Mouse (Mus musculus) limb, embryonic 10.5 days (tissue): ENCODE data around the gene Ppp4r1. TPM values are rescaled to one million over a fixed set of nuclear protein-coding genes. Genes with fewer than 3 reads are reported as not detected.

Experiments
- DNase-seq: peaks from one replicate; pipeline ENCODE4 v3.0.0-alpha.2; 2017; ENCODE audit warnings: low spot score
- H3K27ac ChIP-seq: fragments of 300-500 bp; sonication (generic); 2 replicates; pipeline ENCODE4 v1.5.1; 2016; ENCODE audit warnings: mild to moderate bottlenecking
- H3K27me3 ChIP-seq: fragments of 300-500 bp; sonication (generic); 2 replicates; pipeline ENCODE4 v1.6.1; 2016; ENCODE audit warnings: low read depth, mild to moderate bottlenecking; ENCODE audit not compliant: poor library complexity, severe bottlenecking
- H3K36me3 ChIP-seq: fragments of 300-500 bp; sonication (generic); 2 replicates; pipeline ENCODE4 v1.6.1; 2016; ENCODE audit warnings: mild to moderate bottlenecking, moderate library complexity
- H3K4me1 ChIP-seq: fragments of 300-500 bp; sonication (generic); 2 replicates; pipeline ENCODE4 v1.6.1; 2016
- H3K4me3 ChIP-seq: fragments of 300-500 bp; sonication (generic); 2 replicates; pipeline ENCODE4 v1.5.1; 2016; ENCODE audit warnings: mild to moderate bottlenecking, moderate library complexity
- H3K9me3 ChIP-seq: fragments of 300-500 bp; sonication (generic); replicated peaks from 2 replicates; pipeline ENCODE4 v1.6.1; 2016; ENCODE audit warnings: mild to moderate bottlenecking
- WGBS: fragments of 180-500 bp; shearing (Covaris S2); methylation state at CpG from one replicate; pipeline ENCODE4 v1.1.7; 2016; 5-methylcytosine and 5-hydroxymethylcytosine counted together
- polyA plus RNA-seq: library from polyadenylated mRNA; unstranded; fragments of >200 nt; fragmentation: Nextera tagmentation; extraction: Ambion mirVana; gene quantifications from 2 replicates; pipeline ENCODE4 v1.2.1, GENCODE M21; 2016

Ppp4r1 gene
- polyA plus RNA-seq, 1 experiment from 2014 or later: 67.5 TPM

GRCm38 (mm10) chr17:65796056-65796455, 13.7 kb downstream of the Ppp4r1 start:
- H3K27ac ChIP-seq: no peak overlapping the region
- WGBS: 92% methylated on average over 7 of the region's 7 CpGs
- DNase-seq: no peak

DNA sequence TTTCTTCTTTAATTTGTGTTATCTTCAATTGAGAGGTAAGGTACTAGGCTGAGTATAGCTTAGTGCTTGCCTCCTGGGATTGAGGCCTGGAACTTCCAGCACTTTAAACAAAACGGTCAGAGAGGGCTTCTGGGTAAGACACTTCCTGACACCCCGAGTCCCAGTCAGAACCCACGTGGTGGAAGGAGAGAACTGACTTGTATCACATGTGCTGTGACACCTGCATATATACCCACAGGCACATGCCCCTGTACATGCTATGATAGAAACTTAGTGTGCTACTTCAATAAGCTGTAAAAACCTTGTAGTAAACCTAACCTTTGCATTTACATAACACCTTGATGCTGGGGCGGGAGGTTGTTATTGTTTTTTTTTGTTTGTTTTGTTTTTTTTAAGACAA, 16.1 kb downstream of the Ppp4r1 start:
- H3K4me1 ChIP-seq: no peaks in the 10 kb centered on the region
- no peaks in the 10 kb centered on the region for H3K9me3 ChIP-seq
- no peak overlapping the region for H3K27ac ChIP-seq
- H3K27me3 ChIP-seq: no peaks in the 10 kb centered on the region
- H3K36me3 ChIP-seq: peaks cover 22% of the 10 kb centered on the region
- DNase-seq: no peak
- no peak overlapping the region for H3K4me3 ChIP-seq
- WGBS: 80% methylated on average over 4 of the region's 4 CpGs

More at GRCm38 (mm10) chr17:65796056-65796455, 13.7 kb downstream of the Ppp4r1 start:
- Histone ChIP-seq H3K27me3 (no peaks in the 10 kb centered on the region), H3K4me3 (no peak overlapping the region), H3K36me3 (peaks cover 13% of the 10 kb centered on the region), H3K9me3 (no peaks in the 10 kb centered on the region), H3K4me1 (no peaks in the 10 kb centered on the region)

GRCm38 (mm10) chr17:65799353-65799752, 17.0 kb downstream of the Ppp4r1 start:
- no peaks in the 10 kb centered on the region for H3K27me3 ChIP-seq
- no peaks in the 10 kb centered on the region for H3K4me1 ChIP-seq
- H3K9me3 ChIP-seq: no peaks in the 10 kb centered on the region
- WGBS: 90% methylated on average over 1 of the region's 1 CpGs
- no peak overlapping the region for H3K4me3 ChIP-seq
- peaks cover 26% of the 10 kb centered on the region for H3K36me3 ChIP-seq
- no peak overlapping the region for H3K27ac ChIP-seq
- DNase-seq: no peak

GRCm38 (mm10) chr17:65800451-65800850, 18.1 kb downstream of the Ppp4r1 start:
- H3K27me3 ChIP-seq: no peaks in the 10 kb centered on the region
- H3K4me1 ChIP-seq: no peaks in the 10 kb centered on the region
- no peak overlapping the region for H3K4me3 ChIP-seq
- H3K9me3 ChIP-seq: no peaks in the 10 kb centered on the region
- H3K27ac ChIP-seq: no peak overlapping the region
- no peak for DNase-seq
- 94% methylated on average over 6 of the region's 6 CpGs for WGBS
- H3K36me3 ChIP-seq: peaks cover 23% of the 10 kb centered on the region

DNA sequence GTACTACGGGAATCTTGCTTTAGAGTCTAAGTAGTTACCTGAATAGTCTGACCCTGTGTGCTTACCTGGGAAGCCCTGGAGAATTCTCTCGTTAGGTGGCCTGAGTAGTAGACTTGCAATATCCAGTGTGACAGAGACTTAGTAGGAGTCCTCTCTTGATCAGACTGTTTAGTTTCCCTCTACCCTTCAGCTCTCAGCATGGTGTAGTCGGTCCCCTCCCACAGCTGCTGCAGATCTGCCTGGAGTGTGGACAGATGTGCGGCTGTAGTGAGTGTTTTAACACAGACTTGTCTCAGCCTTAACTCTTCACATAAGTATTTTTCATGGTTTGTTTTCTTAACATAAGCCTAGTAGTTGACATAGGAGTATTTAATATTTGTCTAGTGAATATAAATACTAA, 19.7 kb downstream of the Ppp4r1 start:
- no peak overlapping the region for H3K4me3 ChIP-seq
- no peak for DNase-seq
- no peaks in the 10 kb centered on the region for H3K4me1 ChIP-seq
- no peaks in the 10 kb centered on the region for H3K27me3 ChIP-seq
- no peaks in the 10 kb centered on the region for H3K9me3 ChIP-seq
- whole genome bisulfite sequencing: 90% methylated on average over 4 of the region's 4 CpGs
- peaks cover 32% of the 10 kb centered on the region for H3K36me3 ChIP-seq
- H3K27ac ChIP-seq: no peak overlapping the region

- WGBS: 80% methylated on average over 4 of the region's 4 CpGs
- DNase-seq: no peak
Observed at GRCm38 (mm10) chr17:65805966-65806365, 23.6 kb downstream of the Ppp4r1 start.

GRCm38 (mm10) chr17:65806416-65806815, 24.0 kb downstream of the Ppp4r1 start:
- peaks cover 63% of the 10 kb centered on the region for H3K36me3 ChIP-seq
- WGBS: 82% methylated on average over 2 of the region's 2 CpGs
- DNase-seq: no peak
- no peaks in the 10 kb centered on the region for H3K27me3 ChIP-seq
- H3K27ac ChIP-seq: no peak overlapping the region
- H3K4me1 ChIP-seq: no peaks in the 10 kb centered on the region
- H3K9me3 ChIP-seq: no peaks in the 10 kb centered on the region
- no peak overlapping the region for H3K4me3 ChIP-seq

More at GRCm38 (mm10) chr17:65805966-65806365, 23.6 kb downstream of the Ppp4r1 start:
- peaks cover 59% of the 10 kb centered on the region for H3K36me3 ChIP-seq
- no peaks in the 10 kb centered on the region for H3K9me3 ChIP-seq
- no peak overlapping the region for H3K27ac ChIP-seq
- no peaks in the 10 kb centered on the region for H3K27me3 ChIP-seq
- H3K4me3 ChIP-seq: no peak overlapping the region
- H3K4me1 ChIP-seq: no peaks in the 10 kb centered on the region

GRCm38 (mm10) chr17:65811032-65811431, 28.7 kb downstream of the Ppp4r1 start:
- Histone ChIP-seq H3K36me3 (peaks cover 84% of the 10 kb centered on the region), H3K27ac (no peak overlapping the region), H3K27me3 (no peaks in the 10 kb centered on the region), H3K9me3 (no peaks in the 10 kb centered on the region), H3K4me1 (no peaks in the 10 kb centered on the region), H3K4me3 (no peak overlapping the region)
- 88% methylated on average over 5 of the region's 5 CpGs for WGBS
- DNase-seq: no peak

- Histone ChIP-seq H3K27ac (no peak overlapping the region), H3K4me3 (no peak overlapping the region), H3K27me3 (no peaks in the 10 kb centered on the region), H3K9me3 (no peaks in the 10 kb centered on the region), H3K4me1 (no peaks in the 10 kb centered on the region), H3K36me3 (peaks cover 94% of the 10 kb centered on the region)
- 95% methylated on average over 8 of the region's 8 CpGs for WGBS
- no peak for DNase-seq
Observed at GRCm38 (mm10) chr17:65813763-65814162, 31.4 kb downstream of the Ppp4r1 start.

DNA sequence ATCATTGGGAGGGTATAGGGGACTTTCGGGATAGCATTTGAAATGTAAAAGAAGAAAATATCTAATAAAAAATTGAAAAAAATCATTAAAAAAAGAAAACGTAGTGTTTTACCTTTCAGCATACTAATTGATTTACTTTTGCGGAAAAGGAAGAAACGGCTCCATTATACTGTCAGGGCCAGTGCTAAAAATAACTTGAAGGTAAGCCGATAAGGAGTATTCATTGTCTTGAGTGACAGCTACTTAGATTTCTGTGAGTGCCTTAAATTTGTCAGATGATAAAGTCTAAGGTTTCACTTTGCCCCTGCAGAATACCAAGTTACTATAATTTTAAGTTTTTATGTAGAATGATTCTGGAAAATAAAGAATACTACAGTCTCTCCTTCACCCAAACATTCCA, 37.8 kb downstream of the Ppp4r1 start:
- 92% methylated on average over 5 of the region's 5 CpGs for WGBS
- H3K36me3 ChIP-seq: peaks cover 95% of the 10 kb centered on the region
- H3K27ac ChIP-seq: no peak overlapping the region
- no peaks in the 10 kb centered on the region for H3K27me3 ChIP-seq
- no peaks in the 10 kb centered on the region for H3K4me1 ChIP-seq
- H3K4me3 ChIP-seq: no peak overlapping the region
- H3K9me3 ChIP-seq: no peaks in the 10 kb centered on the region
- no peak for DNase-seq

- Histone ChIP-seq H3K4me1 (no peaks in the 10 kb centered on the region), H3K4me3 (no peak overlapping the region), H3K9me3 (no peaks in the 10 kb centered on the region), H3K36me3 (peaks cover 87% of the 10 kb centered on the region), H3K27ac (no peak overlapping the region), H3K27me3 (no peaks in the 10 kb centered on the region)
- DNase-seq: no peak
- WGBS: 94% methylated on average over 5 of the region's 5 CpGs
Observed at GRCm38 (mm10) chr17:65822423-65822822, 40.0 kb downstream of the Ppp4r1 start.

DNA sequence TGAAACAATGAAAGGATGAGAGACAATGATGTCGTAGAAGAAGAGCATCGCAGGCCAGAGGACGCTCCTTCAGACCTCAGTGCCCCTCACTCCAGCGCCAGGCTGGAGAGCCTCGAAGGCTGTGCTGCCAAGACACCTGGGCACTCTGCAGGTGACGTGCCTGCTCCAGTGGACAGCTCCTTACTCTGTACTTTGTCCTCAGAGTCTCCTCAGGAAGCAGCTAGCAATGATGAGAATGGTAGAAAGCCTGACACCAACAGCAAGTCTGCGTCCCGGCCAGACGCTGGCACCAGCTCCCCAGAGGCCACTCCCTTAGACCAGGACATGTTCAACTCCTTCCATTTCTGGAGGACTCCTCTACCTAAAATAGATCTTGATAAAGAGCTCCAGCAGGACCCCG, 41.9 kb downstream of the Ppp4r1 start:
- DNase-seq: no peak
- Histone ChIP-seq H3K27me3 (no peaks in the 10 kb centered on the region), H3K4me3 (no peak overlapping the region), H3K9me3 (no peaks in the 10 kb centered on the region), H3K27ac (no peak overlapping the region), H3K4me1 (no peaks in the 10 kb centered on the region), H3K36me3 (peaks cover 89% of the 10 kb centered on the region)
- WGBS: 90% methylated on average over 10 of the region's 10 CpGs

DNA sequence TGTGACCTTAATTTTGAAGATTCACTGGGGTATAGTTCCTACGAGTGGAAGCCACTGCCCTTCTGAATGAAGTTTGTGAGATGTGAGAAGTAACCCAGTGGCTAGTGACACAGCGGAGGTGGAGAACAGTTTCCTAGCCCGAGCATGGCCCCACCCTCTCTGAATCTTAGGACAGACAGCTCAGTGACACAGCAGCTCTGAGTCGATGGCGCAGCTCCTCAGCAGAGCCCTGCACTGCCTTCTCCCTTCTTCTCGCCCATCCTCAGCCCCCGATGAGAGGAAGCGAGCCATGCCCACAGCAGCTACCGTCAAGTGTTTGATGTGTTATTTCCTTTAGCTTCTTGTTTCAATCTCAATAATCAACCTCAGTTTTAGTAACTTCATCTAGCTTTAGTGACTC, 43.9 kb downstream of the Ppp4r1 start:
- Histone ChIP-seq H3K27me3 (no peaks in the 10 kb centered on the region), H3K36me3 (peaks cover 91% of the 10 kb centered on the region), H3K4me1 (no peaks in the 10 kb centered on the region), H3K4me3 (no peak overlapping the region), H3K9me3 (no peaks in the 10 kb centered on the region), H3K27ac (no peak overlapping the region)
- no peak for DNase-seq
- 78% methylated on average over 9 of the region's 9 CpGs for WGBS

DNA sequence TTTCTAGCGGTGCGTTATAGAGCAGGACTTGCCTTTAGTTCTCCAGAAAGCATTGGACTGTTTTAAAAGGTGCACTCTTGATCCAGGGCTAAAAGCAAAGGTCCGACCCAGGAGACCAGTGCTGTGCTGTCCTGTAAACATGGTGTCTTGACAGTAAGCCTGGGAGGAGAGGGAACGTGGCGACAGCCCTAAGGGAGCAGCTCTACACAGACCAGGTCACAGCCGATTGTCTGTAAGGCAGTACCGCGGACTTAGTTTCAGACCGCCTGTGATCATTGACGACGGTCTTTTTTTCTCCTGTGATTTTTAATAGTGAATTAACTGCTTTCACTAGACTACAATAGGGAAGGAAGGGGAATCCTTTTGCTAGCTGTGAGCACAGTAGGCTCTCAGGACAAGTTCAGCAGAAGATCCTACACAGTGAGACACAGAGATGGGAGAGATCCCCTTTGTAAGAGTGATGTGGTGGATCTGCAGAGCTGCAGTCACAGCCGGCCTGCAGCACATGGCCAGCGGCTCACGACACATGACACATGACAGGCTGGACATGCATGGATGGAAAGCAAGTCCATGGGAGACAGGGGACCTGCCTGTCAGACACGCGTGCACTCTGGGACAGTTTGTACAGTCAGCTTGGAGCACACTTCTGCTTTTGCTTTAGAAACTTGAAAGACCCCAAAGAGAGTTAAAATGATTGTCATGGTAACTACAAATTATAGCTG, 44.9 kb downstream of the Ppp4r1 start:
- 93% methylated on average over 16 of the region's 16 CpGs for WGBS
- Histone ChIP-seq H3K4me1 (no peaks in the 10 kb centered on the region), H3K4me3 (no peak overlapping the region), H3K36me3 (peaks cover 91% of the 10 kb centered on the region), H3K9me3 (no peaks in the 10 kb centered on the region), H3K27me3 (no peaks in the 10 kb centered on the region), H3K27ac (no peak overlapping the region)
- no peak for DNase-seq
